Comparison of ENCODE assay signal across 9 mouse cellular contexts in genomic region chrX:99046360-99047055, GRCm38 (mm10). TPM values are rescaled to one million over a fixed set of nuclear protein-coding genes. Genes with fewer than 3 reads are reported as not detected.
DNase-seq lines count a peak whose midpoint lies in the region; ATAC-seq and TF ChIP-seq lines count a peak whose summit lies in the region.
"Had no signal": no experiment of that assay in that cellular context is flagged by ENCODE, and none has a peak within 500 bp of the region (broad histone marks: within the 10 kb centered on the region; RNA-seq: fewer than 3 reads in every experiment).

No protein-coding gene starts in this region.

- peak overlapping the region; percentile 44 for H3K9ac ChIP-seq in heart, embryonic 14.5 days (ENCODE audit: low read length)
- H3K9ac ChIP-seq: limb, embryonic 13.5 days had no signal

- no peaks in the 10 kb centered on the region for H3K36me3 ChIP-seq in spleen, adult 2 months (ENCODE audit: control insufficient read depth, insufficient read depth, low read length)
- no peaks in the 10 kb centered on the region for H3K36me3 ChIP-seq in heart, embryonic 14.5 days (ENCODE audit: control insufficient read depth, insufficient read depth, low read length)
- H3K36me3 ChIP-seq: limb, embryonic 13.5 days had no signal

- no peak for DNase-seq in spleen, adult 2 months (ENCODE audit: low read depth in 1 of 2, low spot score in 2 of 2)
- DNase-seq in spleen, postnatal 4 days (ENCODE audit: low spot score in 2 of 2), result no peak
- peak; percentile 77 for DNase-seq in kidney, postnatal 14 days
- DNase-seq in retina, embryonic 14.5 days (ENCODE audit: low spot score), result no peak
- DNase-seq in adrenal gland, postnatal 10 days, result no peak
- no peak for DNase-seq in right cerebral cortex, adult 18-20 months
- no peak for DNase-seq in MN1 (ENCODE audit: low spot score)

- peak overlapping the region; percentile 75 for H3K4me2 ChIP-seq in heart, embryonic 14.5 days (ENCODE audit: low read length)
- H3K4me2 ChIP-seq: limb, embryonic 13.5 days had no signal

- no peak for TF ChIP-seq POLR2A in spleen, adult 2 months (IDR thresholded peaks at IDR 0.05; ENCODE audit: low read depth, low read length)

- no peak overlapping the region for H3K4me3 ChIP-seq in spleen, adult 2 months (ENCODE audit: extremely low read depth, insufficient read depth, insufficient read length)
- H3K4me3 ChIP-seq in heart, embryonic 14.5 days (ENCODE audit: control insufficient read depth in 1 of 2, insufficient read depth in 1 of 2, low read depth in 1 of 2, low read length in 2 of 2), result no peak overlapping the region
- H3K4me3 ChIP-seq: limb, embryonic 13.5 days had no signal

- peak overlapping the region; percentile 35; the same call in 1 of the 2 replicates for H3K27ac ChIP-seq in spleen, adult 2 months (ENCODE audit: insufficient read depth, low read length)
- peak overlapping the region; percentile 64 to 76 for H3K27ac ChIP-seq in heart, embryonic 14.5 days (replicated peaks in 1 of 2; ENCODE audit: control insufficient read depth in 1 of 2, insufficient read depth in 1 of 2, low read depth in 2 of 2, low read length in 2 of 2)
- H3K27ac ChIP-seq: limb, embryonic 13.5 days had no signal

- H3K4me1 ChIP-seq in spleen, adult 2 months (ENCODE audit: control insufficient read depth, insufficient read depth, insufficient read length), result peaks cover 3% of the 10 kb centered on the region; the same call in 1 of the 2 replicates
- H3K4me1 ChIP-seq in heart, embryonic 14.5 days (ENCODE audit: control insufficient read depth in 2 of 2, insufficient read depth in 2 of 2, low read length in 2 of 2), result peaks cover 32 to 35% of the 10 kb centered on the region in 2 experiments

- TF ChIP-seq CTCF in spleen, adult 2 months (IDR thresholded peaks at IDR 0.05; ENCODE audit: extremely low read depth, insufficient read depth, insufficient read length, insufficient replicate concordance), result no peak

- no peaks in the 10 kb centered on the region for H3K9me3 ChIP-seq in heart, embryonic 14.5 days (ENCODE audit: control insufficient read depth, low read length)
- H3K9me3 ChIP-seq: limb, embryonic 13.5 days had no signal

- 41% methylated on average over 5 of the region's 5 CpGs for WGBS in spleen, adult 2 months
- 47% methylated on average over 5 of the region's 5 CpGs for WGBS in heart, embryonic 14.5 days

- no peaks in the 10 kb centered on the region for H3K27me3 ChIP-seq in spleen, adult 2 months (ENCODE audit: control insufficient read depth, insufficient read depth, low read length)
- 0 out of 2 replicates have a peak, but pooled peaks cover under 1% of the 10 kb centered on the region for H3K27me3 ChIP-seq in heart, embryonic 14.5 days (ENCODE audit: control insufficient read depth, insufficient read depth, low read length)

- no peak for ATAC-seq in heart, embryonic 14.5 days (ENCODE audit: insufficient number of reproducible peaks, insufficient read depth, low FRiP score, low read depth)

RNA-seq across cellular contexts. Expression of gene Stard8, which starts 43.5 kb away (rescaled TPM):
- polyA plus RNA-seq in spleen, adult 2 months (2012; rRNA removed), result 7.2 and 7.7 TPM in 2 replicates
- polyA plus RNA-seq in heart, embryonic 14.5 days (2014; fragmentation: Nextera tagmentation; extraction: Ambion mirVana), result 11.3 and 12.0 TPM in 2 replicates
- 10 to 100 TPM; 27.6 to 33.2 TPM for total RNA-seq in adrenal gland, postnatal 10 days (2021)
